Mouse (Mus musculus) ES-Bruce4 (cell line): ENCODE measurements around the gene Olfr160. TPM values are rescaled to one million over a fixed set of nuclear protein-coding genes. Genes with fewer than 3 reads are reported as not detected.

Source experiments
- H3K27ac ChIP-seq: 2 replicates; pipeline ENCODE4 v1.5.1; 2012; ENCODE audit warnings: low read length, inconsistent platforms; ENCODE audit not compliant: insufficient read depth
- H3K27me3 ChIP-seq: 2 replicates; pipeline ENCODE4 v1.6.1; 2012; ENCODE audit warnings: mild to moderate bottlenecking, low read length, inconsistent platforms; ENCODE audit not compliant: control insufficient read depth, poor library complexity, insufficient read depth, severe bottlenecking
- H3K36me3 ChIP-seq: 2 replicates; pipeline ENCODE4 v1.6.1; 2012; ENCODE audit warnings: inconsistent platforms, mild to moderate bottlenecking, low read length, moderate library complexity; ENCODE audit not compliant: control insufficient read depth, poor library complexity, insufficient read depth, severe bottlenecking
- H3K4me1 ChIP-seq: one replicate; pipeline ENCODE4 v1.8.1; 2011; ENCODE audit warnings: low read length; ENCODE audit not compliant: control insufficient read depth, insufficient read depth
- H3K4me3 ChIP-seq: 2 replicates; pipeline ENCODE4 v1.5.1; 2011; ENCODE audit warnings: low read depth, mild to moderate bottlenecking, low read length
- H3K9ac ChIP-seq: 2 replicates; pipeline ENCODE4 v1.6.1; 2012; ENCODE audit warnings: low read depth, mild to moderate bottlenecking, inconsistent platforms; ENCODE audit not compliant: poor library complexity, severe bottlenecking
- H3K9me3 ChIP-seq: replicated peaks from 2 replicates; pipeline ENCODE4 v1.6.1; 2012; ENCODE audit warnings: mild to moderate bottlenecking, low read length, inconsistent platforms; ENCODE audit not compliant: control insufficient read depth, poor library complexity, insufficient read depth, severe bottlenecking
- CTCF ChIP-seq: IDR thresholded peaks from one replicate; pipeline ENCODE4 v1.8.1; 2011; ENCODE audit warnings: low read depth, low read length
- EP300 ChIP-seq: IDR thresholded peaks from 2 replicates; pipeline ENCODE4 v1.6.1; 2011; ENCODE audit warnings: low read depth, low read length; ENCODE audit not compliant: insufficient read depth
- POLR2A ChIP-seq: IDR thresholded peaks from one replicate; pipeline ENCODE4 v1.8.1; 2011; ENCODE audit warnings: low read length; ENCODE audit not compliant: insufficient read depth
- polyA plus RNA-seq: library from polyadenylated mRNA; stranded (reverse); fragments of >200 nt; gene quantifications from 2 replicates; pipeline ENCODE4 v1.2.4, GENCODE M21; 2011; ENCODE audit warnings: low read depth; ENCODE audit not compliant: missing spikeins, insufficient read depth, insufficient read length

Olfr160 gene
- polyA plus RNA-seq, 1 experiment = not detected

DNA sequence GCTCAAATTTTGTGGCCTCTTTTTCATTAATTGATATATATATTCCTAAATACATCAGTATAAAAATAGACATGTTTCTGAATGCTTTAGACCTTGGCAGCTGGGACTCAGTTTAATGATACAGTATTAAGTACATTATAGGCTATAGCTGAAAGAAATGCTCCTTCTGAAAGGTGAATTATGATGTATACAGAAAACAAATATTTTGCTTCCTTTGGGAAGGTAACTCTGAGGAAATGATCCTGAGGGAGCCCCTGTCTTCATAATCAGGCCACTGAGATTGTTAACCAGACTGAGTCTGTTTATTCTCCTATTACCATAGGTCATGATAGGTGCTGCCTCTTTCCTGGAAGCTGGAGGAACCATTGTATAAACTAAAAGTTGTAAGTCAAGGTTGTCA, 28.8 kb upstream of the Olfr160 start, which contains the start of gene Olfr874:
Gene Olfr874, plus strand, starts transcription at position 301 of the 400 bp plus-strand sequence.
- H3K4me3 ChIP-seq = no peak within 1 kb of the TSS
- no peaks in the 10 kb centered on the region for H3K36me3 ChIP-seq
- no peak within 1 kb of the TSS for H3K9ac ChIP-seq
- H3K27ac ChIP-seq = no peak within 1 kb of the TSS
- no peaks in the 10 kb centered on the region for H3K4me1 ChIP-seq
- TF ChIP-seq POLR2A = no peak
- TF ChIP-seq CTCF = no peak
- no peak for TF ChIP-seq EP300
- no peaks in the 10 kb centered on the region for H3K9me3 ChIP-seq
- no peaks in the 10 kb centered on the region; the same call in 1 of the 2 replicates for H3K27me3 ChIP-seq

DNA sequence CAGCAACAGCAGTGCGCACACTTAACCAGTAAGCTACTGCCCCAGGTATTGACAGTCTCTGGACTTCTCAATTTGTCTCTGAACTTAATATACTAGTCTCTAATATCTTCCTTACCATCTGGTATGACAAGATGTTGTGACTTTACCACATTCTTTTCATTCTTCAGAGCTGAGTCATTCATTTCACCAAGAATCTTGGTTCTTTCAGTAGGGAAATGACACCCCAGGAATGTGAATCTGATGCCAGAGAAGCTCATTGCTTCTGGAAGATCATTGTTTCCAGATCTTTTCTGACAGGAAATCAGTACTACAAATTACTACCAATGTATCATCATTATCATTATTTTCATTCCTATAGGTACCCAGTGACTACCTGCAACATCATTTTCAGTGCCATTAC, 18.3 kb upstream of the Olfr160 start:
- no peaks in the 10 kb centered on the region for H3K9me3 ChIP-seq
- H3K9ac ChIP-seq = no peak overlapping the region
- no peak overlapping the region for H3K27ac ChIP-seq
- H3K4me3 ChIP-seq = no peak overlapping the region
- H3K27me3 ChIP-seq = no peaks in the 10 kb centered on the region
- TF ChIP-seq EP300 = no peak
- TF ChIP-seq POLR2A = no peak
- TF ChIP-seq CTCF = no peak
- H3K36me3 ChIP-seq = no peaks in the 10 kb centered on the region
- no peaks in the 10 kb centered on the region for H3K4me1 ChIP-seq

DNA sequence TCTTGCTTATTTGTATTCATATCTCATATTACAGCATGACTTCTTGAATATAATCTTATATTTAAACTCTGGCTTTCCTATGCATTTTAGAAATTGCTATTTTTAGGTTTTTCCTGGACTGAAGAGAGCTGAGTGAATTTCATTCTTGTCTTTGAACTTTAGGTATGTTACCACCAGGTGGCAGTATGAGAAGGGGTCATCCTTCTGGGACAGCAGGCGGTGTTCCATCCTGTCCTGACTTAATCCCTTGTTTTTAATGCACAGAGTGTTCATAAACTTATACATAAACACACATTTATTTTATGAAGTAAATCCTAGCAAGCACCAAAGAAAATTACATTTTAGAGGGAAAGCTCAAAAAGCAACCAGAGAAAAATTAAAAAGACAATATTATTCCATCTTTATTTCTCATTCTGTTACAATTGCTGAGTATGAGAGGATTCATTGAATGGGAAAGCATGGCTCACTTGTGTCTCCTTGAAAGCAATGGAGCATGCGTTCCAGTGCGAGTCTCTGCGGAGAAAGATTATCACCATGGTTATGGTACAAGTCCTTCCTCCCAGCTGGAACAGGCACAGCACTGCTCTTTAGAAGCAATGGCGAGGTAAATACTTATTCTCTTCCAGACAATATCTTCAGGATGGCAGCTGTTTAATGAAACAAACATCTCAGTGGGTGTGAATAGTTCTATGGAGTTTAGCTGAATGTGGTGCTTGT, 25.9 kb downstream of the Olfr160 start:
- H3K27me3 ChIP-seq = no peaks in the 10 kb centered on the region
- no peak overlapping the region for H3K4me3 ChIP-seq
- H3K4me1 ChIP-seq = no peaks in the 10 kb centered on the region
- H3K27ac ChIP-seq = no peak overlapping the region
- peak; percentile 4 for TF ChIP-seq CTCF
- TF ChIP-seq EP300 = no peak
- no peak overlapping the region for H3K9ac ChIP-seq
- no peaks in the 10 kb centered on the region for H3K9me3 ChIP-seq
- no peaks in the 10 kb centered on the region for H3K36me3 ChIP-seq

DNA sequence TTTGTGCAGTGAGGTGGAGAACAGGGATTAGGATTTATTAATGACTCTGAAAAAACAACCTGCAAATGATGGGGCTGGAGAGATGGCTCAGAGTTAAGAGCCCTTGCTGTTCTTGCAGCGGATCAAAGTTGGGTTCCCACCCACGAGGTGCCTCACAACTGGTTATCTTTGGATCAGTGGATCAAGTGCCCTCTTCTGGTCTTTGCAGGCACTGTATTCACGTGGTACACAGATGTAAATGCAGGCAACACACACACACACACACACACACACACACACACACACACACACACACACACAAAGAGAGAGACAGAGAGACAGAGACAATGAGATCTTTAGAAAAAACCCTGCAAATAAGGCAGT, 28.1 kb downstream of the Olfr160 start:
- no peaks in the 10 kb centered on the region for H3K27me3 ChIP-seq
- TF ChIP-seq POLR2A (no peak), CTCF (peak; percentile 15), EP300 (no peak)
- H3K9ac ChIP-seq = no peak overlapping the region
- no peak overlapping the region for H3K4me3 ChIP-seq
- no peaks in the 10 kb centered on the region for H3K36me3 ChIP-seq
- H3K4me1 ChIP-seq = no peaks in the 10 kb centered on the region
- H3K27ac ChIP-seq = no peak overlapping the region
- H3K9me3 ChIP-seq = no peaks in the 10 kb centered on the region

DNA sequence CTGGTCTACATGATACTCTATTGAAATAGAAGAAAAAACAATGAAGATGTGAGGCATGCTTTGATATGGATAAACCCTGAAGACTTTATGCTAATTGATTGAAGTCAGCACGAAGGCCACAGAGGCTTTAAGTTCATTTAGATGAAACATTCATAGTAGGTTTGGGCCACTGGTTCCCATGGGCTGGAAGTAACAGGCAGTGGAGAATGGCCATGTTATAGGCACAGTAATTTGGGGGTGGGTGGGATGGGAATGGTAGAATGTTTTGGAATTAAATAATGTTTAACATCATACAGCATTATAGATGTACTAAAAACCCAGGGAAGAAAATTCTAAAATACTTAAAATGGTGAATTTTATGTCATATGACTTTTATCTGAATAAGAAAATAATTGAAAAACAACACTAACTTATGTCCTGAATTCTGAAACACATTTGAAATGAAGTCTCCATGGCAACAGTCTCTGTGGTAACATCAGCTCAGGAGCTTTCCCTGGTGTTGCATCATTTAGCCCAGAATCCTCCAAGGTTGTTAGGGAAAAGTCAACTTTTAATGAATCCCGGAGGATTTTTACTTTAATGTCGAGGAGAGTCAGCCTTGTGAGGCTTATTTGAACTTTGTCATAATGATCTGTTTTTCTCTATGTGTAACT, 28.6 kb downstream of the Olfr160 start:
- no peak overlapping the region for H3K9ac ChIP-seq
- H3K4me3 ChIP-seq = no peak overlapping the region
- H3K4me1 ChIP-seq = no peaks in the 10 kb centered on the region
- no peaks in the 10 kb centered on the region for H3K36me3 ChIP-seq
- no peaks in the 10 kb centered on the region for H3K27me3 ChIP-seq
- no peak overlapping the region for H3K27ac ChIP-seq
- no peak for TF ChIP-seq CTCF
- TF ChIP-seq POLR2A = no peak
- TF ChIP-seq EP300 = no peak
- no peaks in the 10 kb centered on the region for H3K9me3 ChIP-seq

DNA sequence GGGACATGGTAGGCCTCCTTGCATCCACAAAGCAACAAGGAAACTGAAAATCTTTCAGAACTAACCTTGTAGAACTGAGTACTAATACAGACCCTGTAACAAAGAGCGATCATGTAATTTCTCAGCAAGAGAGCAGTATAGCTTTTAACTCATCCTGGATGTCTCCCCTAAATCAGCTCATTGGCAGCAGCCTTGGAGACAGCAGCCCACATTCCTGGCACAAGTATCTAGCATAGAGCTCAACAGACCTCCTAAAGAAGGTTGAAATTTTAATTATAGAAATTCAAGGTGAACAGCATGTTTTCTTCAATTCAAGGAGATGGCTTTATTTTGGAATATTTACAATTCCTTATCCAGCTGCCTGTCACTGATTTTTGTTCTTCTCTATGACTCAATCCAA, 34.9 kb downstream of the Olfr160 start:
- Histone ChIP-seq H3K36me3 (no peaks in the 10 kb centered on the region), H3K9ac (no peak overlapping the region), H3K27ac (no peak overlapping the region), H3K9me3 (no peaks in the 10 kb centered on the region), H3K4me3 (no peak overlapping the region), H3K4me1 (no peaks in the 10 kb centered on the region), H3K27me3 (no peaks in the 10 kb centered on the region)
- TF ChIP-seq EP300 = no peak
- no peak for TF ChIP-seq POLR2A
- no peak for TF ChIP-seq CTCF
